Mouse (Mus musculus) MN1 (cell line): ENCODE results near the gene Mettl5.
"Not testable (repeated sequence)": the region's sequence is repeated elsewhere in the genome, so short reads cannot be mapped to it uniquely, and the experiment has no call there.

ENCODE experiments used
- DNase-seq: peaks from one replicate; pipeline ENCODE4 v3.0.0-alpha.2; 2016; ENCODE audit warnings: low spot score

Mettl5 gene

GRCm38 (mm10) chr2:69885451-69886305, at the start of gene Mettl5:
Mettl5 (minus strand) TSS chr2:69885615.
- peak; percentile 91 for DNase-seq

GRCm38 (mm10) chr2:69924943-69925342, 39.5 kb upstream of the Mettl5 start:
- DNase-seq = no peak

DNA sequence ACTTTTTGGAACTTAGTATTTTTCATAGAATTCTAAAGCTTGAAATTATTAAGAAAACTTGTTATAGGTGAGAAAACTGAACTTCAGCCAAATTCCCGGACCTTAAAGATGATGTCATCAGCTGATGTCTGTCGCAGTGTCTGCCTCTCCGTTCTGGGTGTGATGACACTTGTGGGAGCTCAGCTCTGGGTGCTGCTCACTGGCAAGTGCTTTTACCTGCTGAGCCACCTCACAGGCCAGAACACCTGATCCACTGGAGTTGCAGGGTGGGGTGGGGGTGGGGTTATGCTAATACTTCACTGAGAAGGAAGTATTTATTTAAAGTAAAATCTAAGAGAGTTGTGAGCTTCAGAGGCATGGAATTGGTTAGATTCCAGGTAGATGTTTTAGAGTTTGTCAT, 31.9 kb upstream of the Mettl5 start:
- DNase-seq = no peak

DNA sequence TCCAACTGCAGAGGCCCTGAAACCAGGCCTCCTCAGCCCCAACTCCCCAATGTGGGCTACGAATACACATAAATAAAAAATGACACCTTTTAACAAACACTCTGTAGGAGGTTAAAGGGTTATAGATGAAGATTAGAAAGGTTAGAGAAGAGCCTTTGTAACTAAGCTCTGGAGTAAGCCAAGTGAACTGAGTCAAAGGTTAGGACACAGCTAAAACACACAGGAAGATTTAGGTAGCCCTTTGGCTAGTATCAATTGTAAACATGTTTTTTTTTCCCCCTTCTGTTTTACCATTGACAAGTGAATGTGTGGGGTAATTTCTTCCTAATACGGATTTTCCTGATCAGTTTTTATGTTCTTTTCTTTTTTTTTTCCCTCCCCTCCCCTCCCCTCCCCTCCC, 27.4 kb upstream of the Mettl5 start:
- no peak for DNase-seq

- not testable (repeated sequence) for DNase-seq
These were observed 22.0 kb upstream of the Mettl5 start for GRCm38 (mm10) chr2:69907394-69907793.

DNA sequence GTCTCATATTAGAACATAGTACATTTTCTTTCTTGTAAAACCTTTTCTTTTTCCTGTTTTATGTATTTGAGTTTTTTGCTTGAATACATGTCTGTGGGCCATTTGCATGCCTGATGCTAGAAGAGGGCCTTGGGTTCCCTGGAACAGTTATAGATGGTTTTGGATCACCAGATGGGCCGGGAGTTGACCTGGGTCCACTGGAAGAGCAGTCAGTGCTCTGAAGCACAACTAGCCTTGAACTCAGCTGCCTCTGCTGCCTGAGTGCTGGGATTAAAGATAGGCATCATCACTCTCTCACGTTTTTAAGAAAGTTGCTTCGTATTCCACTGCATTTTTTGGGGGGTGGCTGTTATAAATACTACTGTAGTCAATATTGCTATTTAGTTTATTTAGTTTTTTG, 18.1 kb upstream of the Mettl5 start:
- no peak for DNase-seq

- DNase-seq = peak; percentile 53
These were observed 12.5 kb upstream of the Mettl5 start for GRCm38 (mm10) chr2:69897618-69898575.

DNA sequence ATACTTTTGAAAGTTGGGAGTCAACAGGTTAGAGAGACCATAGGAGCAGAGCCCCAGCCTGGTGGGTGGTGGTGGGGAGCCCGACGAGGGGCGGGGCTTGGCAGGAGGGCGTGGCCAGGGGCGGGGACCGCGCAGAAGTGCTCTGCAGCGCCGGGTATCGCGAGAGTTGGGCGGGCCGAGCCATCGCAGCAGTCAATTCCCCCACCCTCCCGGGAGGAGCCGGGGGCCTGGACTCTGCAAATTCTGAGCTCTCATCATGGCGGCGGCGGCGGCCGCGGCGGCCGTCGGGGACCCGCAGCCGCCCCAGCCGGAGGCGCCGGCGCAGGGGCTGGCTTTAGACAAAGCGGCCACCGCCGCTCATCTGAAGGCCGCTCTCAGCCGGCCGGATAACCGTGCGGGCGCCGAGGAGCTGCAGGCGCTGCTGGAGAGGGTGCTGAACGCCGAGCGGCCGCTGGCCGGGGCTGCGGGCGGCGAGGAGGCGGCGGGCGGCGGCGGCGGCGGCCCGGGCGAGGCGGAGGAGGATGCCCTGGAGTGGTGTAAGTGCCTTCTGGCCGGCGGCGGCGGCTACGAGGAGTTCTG, 11.7 kb upstream of the Mettl5 start, which contains the start of gene Ubr3:
Ubr3 (plus strand) TSS at position 208 of the 579 bp plus-strand sequence.
- peak; percentile 97 for DNase-seq

GRCm38 (mm10) chr2:69896224-69896581, 10.8 kb upstream of the Mettl5 start:
- DNase-seq = no peak

GRCm38 (mm10) chr2:69895502-69896223, 10.2 kb upstream of the Mettl5 start:
- no peak for DNase-seq

DNA sequence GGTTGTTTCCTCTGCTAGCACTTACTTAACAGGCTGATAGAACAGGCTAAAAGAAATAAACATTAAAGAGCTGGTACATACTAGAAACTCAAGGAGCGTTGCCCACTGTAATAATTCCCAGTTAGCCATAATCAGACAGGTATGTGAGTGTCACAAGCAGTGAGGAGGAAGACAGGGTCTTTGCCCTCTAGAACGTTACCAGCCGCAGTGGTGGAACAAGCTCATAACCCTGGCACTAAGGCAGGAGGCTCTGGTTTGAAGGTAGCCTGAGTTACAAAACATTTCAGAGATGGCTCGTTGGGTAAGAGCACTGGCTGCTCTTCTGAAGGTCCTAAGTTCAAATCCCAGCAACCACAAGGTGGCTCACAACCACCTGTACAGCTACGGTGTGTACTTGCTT, 8.5 kb upstream of the Mettl5 start:
- no peak for DNase-seq

GRCm38 (mm10) chr2:69893145-69893544, 7.7 kb upstream of the Mettl5 start:
- DNase-seq = no peak

DNA sequence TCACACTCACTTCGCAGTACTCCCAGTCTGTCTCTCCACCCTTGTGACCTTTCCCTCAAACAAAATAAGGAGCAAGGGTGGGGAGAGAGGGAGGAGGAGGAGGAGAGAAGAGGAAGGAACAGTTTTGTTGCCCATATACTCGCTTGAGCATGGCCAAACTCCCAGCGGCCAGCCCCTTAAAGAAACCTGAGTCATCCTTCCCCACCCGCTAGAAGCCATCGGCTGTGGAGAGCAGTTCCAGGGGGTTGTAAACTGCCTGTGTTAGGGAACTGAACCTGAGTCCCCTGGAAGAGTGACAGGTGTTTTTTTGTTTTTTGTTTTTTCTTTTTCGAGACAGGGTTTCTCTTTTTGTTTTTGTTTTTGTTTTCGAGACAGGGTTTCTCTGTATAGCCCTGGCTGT, 5.4 kb upstream of the Mettl5 start:
- DNase-seq = no peak

DNA sequence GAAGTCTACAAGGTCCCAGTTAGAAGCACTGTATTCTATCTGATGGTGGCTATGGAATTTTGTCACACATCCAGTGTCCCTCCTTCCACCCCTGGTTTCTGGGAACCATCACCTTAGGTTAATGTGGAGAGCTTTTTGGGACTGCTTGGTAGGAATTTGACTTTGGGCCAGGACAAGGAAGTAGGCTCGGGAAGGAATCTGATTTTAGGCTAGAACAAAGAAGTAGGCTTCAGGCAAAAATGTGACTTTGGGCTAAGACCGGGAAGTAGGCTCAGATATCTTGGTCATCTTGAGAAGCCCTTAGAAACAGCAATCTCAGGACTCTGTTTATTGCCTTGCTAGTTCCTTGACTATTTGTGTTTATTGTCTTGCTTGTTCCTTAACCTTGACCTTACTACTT, 3.5 kb upstream of the Mettl5 start:
- DNase-seq = no peak

GRCm38 (mm10) chr2:69885050-69885449, 365 bp downstream of the Mettl5 start:
- DNase-seq = no peak

DNA sequence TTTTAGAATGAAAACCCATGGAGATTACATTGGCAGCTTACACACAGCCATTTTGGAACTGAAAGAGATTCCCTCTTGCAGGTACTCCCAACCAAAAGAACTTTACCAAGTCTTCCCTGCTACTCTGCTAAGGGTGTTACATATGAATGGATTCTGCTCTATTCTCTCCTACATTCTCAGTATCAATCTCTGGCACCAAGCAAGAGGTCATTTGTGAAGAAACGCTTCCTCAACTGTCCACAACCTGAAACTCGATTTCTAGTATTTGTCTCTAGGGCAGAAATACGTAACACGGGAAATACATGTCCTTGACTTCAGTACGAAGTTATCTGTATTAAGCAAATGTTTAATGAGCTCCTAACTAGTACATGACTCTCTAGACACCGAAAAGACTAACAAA, 834 bp downstream of the Mettl5 start:
- no peak for DNase-seq

GRCm38 (mm10) chr2:69883990-69884391, 1.4 kb downstream of the Mettl5 start:
- no peak for DNase-seq

GRCm38 (mm10) chr2:69862117-69862657, 23.2 kb downstream of the Mettl5 start:
- peak; percentile 30 for DNase-seq

- peak; percentile 96 for DNase-seq
These were observed 23.8 kb downstream of the Mettl5 start, which contains the start of gene Ssb for GRCm38 (mm10) chr2:69861485-69862091. Ssb (plus strand) TSS chr2:69861562.

- no peak for DNase-seq
These were observed 24.4 kb downstream of the Mettl5 start for GRCm38 (mm10) chr2:69860972-69861452.

DNA sequence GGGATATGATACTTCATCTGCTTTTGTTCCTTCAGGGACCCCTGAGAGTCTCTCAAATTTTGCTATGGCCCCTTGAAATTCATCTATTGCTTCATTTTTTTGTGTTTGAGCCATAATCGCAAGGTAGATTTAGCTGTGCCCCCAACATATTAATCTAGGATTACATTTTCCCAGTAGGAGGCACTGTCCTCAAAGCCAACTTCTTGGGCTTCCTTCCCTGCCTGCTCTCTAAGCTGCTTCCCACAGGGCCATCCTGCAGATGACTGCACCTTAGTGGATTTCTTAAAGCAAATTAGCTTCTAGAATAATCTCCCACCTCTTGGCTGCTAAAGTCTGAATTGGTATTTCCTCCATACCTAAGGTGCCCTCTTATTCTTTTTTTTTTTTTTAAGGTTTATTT, 27.5 kb downstream of the Mettl5 start:
- DNase-seq = no peak
